Mouse (Mus musculus) erythroblast, embryonic 14.5 days (primary cell): ENCODE measurements around the gene 4930444G20Rik.

ENCODE experiments used
- GATA1 ChIP-seq: IDR thresholded peaks from 2 replicates; pipeline ENCODE4 v1.6.1; 2012; ENCODE audit warnings: low read length, inconsistent platforms, mixed read lengths
- TAL1 ChIP-seq: IDR thresholded peaks from 3 replicates; pipeline ENCODE4 v1.6.1; 2012; ENCODE audit warnings: low read length, inconsistent platforms, mixed read lengths

DNA sequence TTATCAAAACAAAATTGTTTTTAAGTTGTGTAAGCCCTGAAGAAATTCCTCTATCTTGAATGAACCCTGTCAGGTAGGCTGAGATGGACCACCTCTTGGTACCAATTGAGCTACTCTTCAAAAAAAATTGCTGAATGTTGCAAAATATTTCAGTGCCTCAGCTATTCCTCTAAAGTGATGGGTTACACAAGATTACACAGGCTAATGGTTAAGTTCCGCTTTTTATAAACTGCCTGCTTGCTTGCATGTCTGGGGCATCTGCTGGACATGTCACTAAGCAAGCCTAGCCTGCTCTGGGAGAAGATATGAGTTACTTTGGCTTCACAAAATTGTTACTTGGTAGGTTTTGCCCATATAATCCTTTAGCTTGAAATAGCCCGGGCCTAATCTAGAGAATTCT lies 2.3 kb upstream of the 4930444G20Rik start:
- no peak for TF ChIP-seq GATA1
- TF ChIP-seq TAL1, result no peak
